Mouse (Mus musculus): Measurements from ENCODE around the gene Hdlbp.
"Not testable (repeated sequence)": the region's sequence is repeated elsewhere in the genome, so short reads cannot be mapped to it uniquely, and the experiment has no call there.

Hdlbp gene

DNA sequence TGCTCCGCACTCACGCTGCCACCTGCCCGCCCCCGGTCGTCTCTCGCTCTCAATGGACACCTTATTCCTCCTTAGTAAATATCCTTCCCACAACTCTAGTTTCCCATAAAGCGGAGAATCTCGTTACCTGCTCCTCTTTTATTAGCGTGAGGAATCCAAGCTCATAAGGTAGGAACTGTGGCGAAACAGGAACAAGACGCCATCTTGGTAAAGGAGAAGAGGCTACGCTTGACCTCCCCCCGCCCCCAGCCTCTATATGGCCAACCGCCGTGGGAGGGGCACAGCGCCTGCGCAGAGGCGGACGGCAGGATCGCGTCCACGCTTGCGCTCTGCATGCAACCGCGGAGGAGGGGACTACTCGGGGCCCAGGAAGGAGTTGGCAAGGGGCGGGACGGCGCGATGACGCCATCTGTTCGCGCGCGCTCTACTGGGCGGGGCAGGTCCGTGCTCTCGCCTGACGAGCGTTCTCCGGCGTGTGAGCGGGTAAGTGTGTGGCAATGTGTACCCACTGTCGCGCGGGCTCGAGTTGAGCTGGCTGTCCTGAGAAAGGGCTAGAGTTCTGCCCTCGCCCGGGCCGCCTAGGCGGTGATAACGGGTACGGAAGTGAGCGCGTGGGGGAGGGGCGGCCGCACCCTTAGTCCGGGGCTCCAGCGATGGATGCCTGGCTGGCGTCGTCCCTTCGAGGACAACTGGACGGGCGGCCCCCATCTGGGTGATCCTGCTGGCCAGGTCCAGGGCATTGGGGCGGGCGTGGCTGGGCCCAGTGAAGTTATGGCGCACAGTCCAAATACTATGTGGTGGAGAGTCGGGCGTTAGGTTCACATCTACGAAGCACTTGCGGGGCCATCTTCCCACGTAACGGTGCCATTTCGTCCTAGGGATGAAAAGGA lies at the start of gene Hdlbp:
Hdlbp (minus strand) TSS at position 230 of the 890 bp plus-strand sequence.
- DNase-seq (ENCODE audit: low read depth), result peak; percentile 99

DNA sequence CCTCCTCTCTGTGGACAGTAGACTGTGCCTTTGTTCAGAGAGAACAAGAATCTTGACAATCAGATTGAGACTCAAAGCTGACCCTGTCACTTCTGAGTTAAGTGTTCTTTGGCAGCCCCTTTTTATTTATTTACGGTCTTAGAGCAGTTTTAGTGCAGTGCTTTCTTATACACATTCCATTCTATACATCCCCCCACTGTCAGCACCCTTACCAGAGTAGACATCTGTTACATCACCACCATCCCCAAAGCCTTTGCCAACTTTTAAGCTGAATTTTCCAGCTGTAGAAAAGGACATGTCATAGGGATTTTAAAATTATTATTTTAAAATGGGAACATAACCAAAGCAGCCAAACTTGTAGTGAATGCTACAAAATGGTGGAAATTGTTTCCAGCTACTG lies 43.7 kb upstream of the Hdlbp start:
- DNase-seq (ENCODE audit: low read depth), result no peak

DNA sequence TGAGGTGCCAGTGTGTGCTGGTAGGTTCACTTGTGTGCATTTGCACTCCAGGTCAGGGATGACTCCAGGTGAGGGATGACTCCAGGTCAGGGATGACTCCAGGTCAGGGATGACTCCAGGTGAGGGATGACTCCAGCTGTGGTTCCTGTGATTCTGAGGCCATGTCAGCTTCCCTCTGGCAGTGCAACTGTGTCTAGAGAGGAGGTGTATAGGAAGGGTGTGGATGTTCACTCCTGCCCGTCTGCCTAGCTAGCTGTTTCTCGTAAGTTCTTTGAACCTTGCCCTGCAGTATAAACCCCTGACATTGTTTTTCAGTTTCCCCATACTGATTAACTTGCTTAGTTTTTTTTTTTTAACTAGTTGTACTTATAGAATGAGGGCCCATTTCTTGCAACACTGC lies 42.9 kb upstream of the Hdlbp start:
- DNase-seq (ENCODE audit: low read depth), result no peak

DNA sequence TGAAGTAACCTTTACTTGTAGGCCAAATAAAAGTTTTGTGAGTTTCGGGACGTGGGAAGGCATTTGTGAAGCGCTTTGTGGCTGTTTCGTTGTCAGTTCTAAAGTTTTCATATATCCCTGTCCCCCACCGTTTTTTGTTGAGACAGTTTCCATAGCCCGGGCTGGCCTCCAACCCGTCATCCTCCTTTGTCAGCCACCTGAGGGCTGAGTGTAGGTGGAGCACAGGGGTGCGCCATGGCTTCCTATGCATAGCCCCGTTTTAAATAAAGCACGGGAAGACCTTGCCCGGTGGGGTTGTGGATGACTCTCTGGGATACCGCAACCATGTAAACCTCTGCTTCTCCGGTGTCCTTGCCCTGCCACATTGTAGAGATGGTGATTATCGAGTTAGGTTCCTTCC lies 34.6 kb upstream of the Hdlbp start:
- DNase-seq (ENCODE audit: low read depth), result no peak

DNA sequence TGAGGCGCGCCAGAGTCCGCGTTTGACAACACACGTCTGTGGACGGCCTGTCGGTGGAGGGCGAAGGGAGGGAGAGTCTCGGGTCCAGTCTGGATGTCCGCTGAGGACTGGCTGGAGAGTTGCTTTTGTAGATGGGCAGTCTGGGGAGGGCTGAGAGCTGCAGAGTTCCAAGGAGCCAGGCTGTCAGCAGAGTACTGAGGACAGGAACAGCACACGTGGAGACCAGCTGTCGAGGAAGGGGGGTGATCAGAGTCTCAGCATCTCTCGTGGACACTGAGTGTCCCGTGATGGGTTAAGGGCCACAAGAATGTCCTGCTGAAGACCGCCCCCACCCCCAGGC lies 33.7 kb upstream of the Hdlbp start:
- no peak for DNase-seq (ENCODE audit: low read depth)

DNA sequence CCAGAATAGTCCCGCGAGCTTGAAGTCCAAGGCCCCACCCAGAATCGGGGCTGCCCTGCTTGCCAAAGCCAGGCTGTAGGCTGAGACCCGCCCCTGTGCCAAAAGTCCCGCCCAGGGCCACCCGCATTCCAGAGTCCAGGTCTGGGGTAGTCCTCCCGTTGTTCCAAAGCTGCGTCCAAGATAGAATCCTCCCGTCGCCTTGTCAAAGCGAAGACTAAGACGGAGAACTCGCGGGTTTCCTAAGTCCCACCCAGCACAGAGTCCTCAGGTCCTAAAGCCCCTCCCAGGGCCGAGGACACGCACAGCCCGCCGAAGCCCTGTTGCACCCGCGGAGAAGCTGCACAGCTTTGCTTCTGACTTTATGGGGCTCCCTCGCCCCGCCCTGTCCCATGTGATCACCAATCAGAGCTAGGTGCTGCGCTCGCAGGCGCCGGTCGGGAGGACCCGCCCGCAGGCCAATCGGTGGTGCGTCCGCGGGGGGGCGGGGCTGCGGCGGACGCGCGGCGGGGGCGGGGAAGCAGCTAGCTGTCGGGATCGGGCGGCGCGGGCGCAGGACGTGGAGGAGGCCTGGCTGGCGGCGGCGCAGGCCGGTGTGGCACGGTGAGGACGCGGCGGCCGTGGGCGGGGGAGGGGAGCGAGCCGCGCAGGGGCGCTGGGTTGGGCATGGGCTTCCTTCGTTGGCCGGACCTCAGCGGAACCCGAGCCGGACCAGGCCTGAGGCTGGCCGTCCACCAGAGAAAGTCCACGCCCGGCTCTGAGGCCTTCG lies 33.2 kb upstream of the Hdlbp start, which contains the start of gene Farp2:
Farp2 (plus strand) TSS at position 495 of the 766 bp plus-strand sequence.
- DNase-seq (ENCODE audit: low read depth), result peak; percentile 93

DNA sequence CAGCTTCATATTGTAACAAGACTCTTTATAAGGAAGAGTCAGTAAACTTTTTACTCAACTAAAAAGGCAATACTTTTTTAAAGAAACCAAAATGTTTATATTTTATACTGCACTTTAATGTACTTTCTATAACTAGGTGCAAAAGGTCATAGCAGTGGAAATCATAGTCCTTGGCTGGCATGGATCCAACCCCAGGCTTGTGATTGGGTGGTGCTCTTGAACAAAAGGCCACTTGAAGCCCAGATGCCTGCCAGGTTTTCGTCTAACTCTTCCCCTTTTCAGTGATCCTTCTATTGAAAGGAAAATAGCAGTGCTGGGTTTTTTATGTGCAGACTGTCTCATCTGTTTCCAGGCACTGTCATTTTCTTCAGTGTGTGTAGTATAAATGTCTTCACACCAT lies 30.0 kb upstream of the Hdlbp start:
- not testable (repeated sequence) for DNase-seq (ENCODE audit: low read depth)

DNA sequence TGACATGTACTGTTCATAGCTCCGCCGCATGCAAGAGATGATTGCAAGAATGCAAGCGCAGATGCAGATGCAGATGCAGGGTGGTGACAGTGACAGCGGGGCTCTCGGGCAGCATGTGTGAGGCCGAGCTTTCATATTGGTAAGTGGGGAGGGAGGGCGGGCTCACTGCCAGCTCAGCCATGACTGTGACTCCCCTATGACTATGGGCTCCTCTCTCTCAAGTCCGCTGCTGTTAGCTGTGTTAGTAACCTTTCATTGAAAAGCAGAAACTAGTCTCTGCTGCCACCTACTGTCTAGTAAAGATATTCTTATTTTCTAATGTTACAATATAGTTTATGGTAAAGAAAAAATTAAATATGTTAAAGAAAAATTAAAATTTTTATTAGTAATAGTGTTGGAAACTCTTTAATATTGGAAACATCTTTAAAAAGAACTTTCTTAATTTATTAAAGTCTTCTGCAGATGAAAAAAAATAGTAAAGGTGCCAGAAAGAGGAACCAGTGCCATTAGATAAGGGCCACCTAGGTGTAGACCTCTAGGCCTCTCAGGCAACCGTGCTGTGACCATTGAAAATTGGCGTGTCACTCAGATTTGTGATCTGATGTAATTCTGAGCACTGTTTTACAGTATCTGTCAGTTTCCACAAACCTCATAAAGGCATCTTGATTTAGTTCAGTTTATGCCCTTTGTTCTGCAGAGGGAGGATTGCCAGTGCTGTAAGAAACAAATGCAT lies 28.5 kb upstream of the Hdlbp start:
- peak; percentile 74 for DNase-seq (ENCODE audit: low read depth)

DNA sequence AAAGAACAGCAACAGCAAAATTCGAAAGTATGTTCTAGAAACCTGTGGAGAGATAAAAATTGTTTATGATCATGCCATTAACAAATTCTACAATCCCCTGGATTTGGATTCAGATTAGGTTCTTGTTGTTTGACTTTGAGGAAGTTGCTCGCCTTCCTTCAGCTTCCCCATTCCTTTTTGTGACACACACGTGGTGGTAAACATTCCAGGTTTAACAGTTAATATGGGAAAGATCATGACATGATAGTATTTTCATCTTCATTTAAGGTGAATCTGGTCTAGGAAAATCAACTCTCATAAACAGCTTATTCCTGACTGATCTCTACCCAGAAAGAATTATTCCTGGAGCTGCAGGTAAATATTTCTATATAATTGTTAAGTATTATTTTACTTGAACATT lies 16.7 kb upstream of the Hdlbp start:
- DNase-seq (ENCODE audit: low read depth), result no peak

DNA sequence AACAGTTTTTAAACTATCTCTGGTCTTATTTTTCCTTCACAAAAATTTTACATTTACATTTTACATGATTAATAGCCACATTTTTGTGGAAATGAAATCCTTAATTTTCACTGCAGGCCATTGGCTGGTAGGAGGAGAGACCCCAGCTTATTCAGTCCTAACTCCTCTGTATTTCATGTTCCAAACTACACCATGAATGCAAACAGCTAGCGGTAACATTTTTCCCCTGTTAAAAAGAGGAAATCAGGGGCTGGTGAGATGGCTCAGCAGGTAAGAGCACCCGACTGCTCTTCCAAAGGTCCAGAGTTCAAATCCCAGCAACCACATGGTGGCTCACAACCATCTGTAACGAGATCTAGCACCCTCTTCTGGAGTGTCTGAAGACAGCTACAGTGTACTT lies 7.7 kb upstream of the Hdlbp start:
- not testable (repeated sequence) for DNase-seq (ENCODE audit: low read depth)

DNA sequence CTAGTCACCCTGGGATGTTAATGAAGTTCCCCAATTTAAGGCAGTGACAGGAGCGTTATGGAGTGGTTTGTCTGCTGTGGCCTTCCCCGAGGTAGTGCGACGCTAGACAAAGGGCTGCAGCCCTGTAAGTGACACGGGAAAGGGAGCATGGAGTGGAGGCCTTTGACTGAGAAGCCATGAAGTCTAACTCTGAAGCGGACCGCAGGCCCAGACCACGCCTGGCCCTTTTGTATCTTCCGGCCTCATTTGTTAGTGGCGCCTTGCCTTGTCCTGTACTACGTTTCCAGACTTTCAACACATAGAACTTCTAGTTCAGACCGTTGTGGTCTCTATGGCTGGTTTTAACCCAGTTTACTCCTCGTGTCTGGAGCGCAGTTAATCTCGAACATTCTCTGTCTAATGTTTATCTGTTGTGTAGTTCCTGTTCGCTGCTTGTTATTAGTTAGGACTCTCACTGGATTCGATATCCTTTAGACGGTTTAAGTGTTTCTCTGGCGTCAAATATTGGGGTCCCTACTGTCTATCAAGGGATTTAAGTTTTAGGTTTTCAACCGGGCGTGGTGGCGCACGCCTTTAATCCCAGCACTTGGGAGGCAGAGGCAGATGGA lies 965 bp upstream of the Hdlbp start:
- DNase-seq (ENCODE audit: low read depth), result no peak

DNA sequence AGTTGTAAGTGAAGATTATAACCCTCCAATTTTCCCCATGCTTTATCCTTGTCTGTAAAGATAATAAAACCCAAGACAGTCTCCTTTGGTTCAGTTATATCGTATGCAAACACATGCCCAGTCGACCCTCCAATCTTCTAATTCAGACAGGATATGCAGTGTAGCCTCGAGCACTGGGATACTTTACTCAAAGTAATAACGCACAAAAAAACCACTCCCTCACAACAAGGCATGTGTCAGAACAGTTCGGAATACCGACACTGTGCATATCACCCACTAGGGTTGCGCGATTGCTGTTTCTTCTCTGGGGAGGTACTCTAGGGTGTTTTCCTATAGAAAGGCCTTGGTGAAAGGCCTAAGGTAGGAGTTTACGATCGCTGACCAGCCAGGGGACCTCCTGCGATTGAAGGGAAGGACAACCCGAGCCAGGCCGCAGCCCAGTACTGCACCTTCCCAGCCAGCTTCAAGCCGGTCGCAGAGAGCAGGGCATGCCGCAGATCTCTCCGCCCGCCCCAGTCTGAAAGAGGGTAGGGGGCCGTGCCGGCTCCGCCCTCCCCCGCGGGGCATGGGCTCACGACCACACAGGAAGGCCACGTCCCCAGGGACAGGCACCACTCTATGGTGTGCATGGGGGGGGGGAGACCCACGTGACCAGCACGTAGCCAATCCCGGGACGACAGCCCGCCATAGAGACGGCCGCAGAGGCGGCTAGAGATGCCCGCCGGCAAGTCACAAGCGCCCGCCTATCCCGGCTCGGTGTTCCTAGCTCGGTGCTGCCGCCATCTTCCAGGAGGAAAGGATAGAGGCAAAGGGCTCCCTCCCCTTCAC lies 643 bp downstream of the Hdlbp start:
- DNase-seq (ENCODE audit: low read depth), result no peak

DNA sequence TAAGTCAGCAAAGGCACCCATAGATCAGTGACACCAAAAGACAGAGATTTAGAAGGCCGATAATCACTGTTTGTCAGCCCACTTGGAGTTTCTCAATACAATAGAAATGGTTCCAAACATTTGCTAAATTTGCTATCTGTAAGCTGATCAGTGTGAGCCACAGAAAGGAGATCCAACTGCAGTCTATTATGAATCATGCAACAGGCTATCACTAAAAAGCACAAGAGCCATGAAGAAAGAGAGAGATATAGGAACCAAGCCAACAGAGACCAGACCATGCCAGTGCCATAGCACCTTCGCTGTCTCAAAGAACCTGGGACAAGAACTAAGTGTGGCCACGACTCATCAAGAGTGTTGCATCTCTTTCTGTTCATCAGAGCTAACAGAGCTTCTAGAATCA lies 2.9 kb downstream of the Hdlbp start:
- DNase-seq (ENCODE audit: low read depth), result no peak

DNA sequence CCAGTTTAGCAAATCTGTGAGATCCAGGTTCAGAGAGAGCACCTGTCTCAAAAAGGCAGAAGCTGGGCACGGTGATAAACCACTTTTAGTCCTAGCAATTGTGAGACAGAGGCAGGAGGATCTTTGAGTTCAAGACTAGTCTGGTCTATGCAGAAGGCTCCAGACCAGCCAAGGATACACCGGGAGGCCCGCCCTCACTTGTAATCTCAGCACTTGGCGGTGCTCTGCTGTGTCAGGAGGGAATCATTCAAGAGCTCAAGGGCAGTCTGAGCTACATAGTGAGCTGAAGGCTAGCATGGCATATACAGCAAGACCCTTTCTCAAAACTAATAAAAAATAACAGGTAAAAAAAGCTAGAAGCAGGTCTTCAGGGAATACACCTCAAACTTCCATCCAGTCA lies 10.0 kb downstream of the Hdlbp start:
- no peak for DNase-seq (ENCODE audit: low read depth)

DNA sequence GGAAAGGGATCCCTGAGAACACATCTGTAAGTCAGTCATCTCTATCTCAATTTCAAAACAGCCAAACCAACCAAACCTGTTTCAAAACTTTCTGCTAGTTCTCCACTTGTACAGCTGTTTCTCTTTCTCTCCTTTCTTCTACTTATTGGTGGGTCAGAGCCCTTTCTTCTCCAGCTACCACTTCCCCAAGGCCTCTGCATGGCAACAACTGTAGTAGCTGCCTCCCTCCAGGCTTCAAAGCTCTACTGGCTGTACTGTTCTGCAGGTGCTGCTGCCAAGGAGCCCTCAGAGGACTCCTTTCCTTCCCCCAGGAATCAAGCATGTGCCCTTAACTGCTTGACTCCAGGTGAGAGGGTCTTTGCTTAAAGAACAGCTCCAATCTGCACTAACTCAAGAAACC lies 12.9 kb downstream of the Hdlbp start:
- DNase-seq (ENCODE audit: low read depth), result no peak

DNA sequence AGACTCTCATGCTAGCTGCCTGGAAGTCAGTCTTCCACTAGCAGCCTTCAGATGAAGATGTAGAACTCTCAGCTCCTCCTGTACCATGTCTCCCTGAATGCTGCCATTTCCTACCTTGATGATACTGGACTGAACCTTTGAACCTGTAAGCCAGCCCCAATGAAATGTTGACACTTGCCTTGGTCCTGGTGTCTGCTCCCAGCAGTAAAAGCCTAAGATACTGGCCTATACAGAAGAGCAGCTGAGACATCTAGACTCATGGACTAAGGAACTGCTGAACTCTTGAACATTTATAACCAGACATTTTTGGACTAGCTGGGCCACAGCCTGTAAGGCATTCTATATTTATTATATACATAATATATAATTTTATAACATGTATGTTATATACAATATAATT lies 13.5 kb downstream of the Hdlbp start:
- no peak for DNase-seq (ENCODE audit: low read depth)

DNA sequence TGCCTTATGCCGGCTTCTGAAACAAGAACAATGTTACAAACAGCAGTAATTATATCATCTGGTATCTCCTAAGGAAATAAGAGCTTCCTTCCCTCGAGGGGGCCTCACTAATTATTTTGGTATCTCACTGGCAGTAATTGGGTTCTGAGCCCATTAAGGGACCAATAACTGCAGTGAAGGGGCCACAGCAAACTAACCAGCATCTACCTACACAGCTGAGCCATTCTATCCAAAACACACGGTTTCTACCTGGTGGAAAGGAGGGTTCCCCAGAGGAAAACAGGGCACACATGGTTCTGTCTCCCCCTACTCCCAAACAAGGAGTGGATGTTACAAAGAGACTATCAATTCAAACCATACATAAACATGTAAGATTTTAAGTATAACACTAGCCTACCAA lies 19.5 kb downstream of the Hdlbp start:
- no peak for DNase-seq (ENCODE audit: low read depth)

DNA sequence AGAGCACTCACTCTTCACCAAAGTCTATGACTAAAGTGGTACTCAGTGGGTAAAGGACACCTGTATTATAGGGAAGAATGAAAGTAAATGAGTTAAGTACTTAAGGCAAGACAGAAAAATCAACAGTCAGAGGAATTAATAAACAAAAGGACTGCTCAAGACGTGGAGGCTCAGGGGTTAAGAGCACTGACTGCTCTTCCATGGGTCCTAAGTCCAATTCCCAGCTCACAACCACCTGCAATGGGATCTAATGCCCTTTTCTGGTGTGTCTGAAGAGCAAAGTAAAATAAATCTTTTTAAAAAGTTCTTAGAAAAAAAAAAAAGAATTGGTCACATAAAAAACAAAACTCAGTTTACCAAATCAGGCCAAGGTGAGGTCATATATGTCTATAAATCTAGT lies 20.3 kb downstream of the Hdlbp start:
- no peak for DNase-seq (ENCODE audit: low read depth)

DNA sequence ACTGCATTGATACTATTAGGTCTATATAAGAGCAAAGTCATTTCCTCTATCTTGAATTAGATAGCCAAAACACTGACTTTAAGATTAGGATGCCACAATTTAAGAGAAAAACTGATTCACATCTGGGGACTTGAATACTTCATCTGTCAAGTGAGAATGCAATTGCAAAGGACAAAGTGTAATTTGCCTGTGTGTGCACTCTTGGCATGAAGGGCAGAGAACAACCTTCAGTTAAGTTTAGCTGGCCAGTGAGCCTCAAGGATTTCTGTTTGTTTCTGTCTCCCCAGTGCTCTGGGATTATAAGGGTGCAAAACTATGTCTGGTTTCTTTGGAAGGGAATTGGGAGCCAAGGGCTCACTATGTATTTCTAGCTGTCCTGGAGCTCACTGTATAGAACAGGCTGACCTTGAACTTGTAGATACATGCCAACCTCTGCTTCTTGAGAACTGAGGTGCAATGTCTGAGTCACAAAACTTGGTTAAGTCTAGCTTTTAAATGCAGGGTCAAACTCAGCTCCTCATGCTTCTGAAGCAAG lies 24.8 kb downstream of the Hdlbp start:
- no peak for DNase-seq (ENCODE audit: low read depth)

DNA sequence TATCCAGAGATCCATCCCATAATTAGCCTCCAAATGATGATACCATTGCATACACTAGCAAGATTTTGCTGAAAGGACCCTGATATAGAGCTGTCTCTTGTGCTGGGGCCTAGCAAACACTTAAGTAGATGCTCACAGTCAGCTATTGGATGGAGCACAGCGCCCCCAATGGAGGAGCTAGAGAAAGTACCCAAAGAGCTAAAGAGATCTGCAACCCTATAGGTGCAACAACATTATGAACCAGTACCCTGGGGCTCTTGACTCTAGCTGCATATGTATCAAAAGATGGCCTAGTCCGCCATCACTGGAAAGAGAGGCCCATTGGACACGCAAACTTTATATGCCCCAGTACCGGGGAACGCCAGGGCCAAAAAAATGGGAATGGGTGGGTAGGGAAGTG lies 28.5 kb downstream of the Hdlbp start:
- not testable (repeated sequence) for DNase-seq (ENCODE audit: low read depth)

DNA sequence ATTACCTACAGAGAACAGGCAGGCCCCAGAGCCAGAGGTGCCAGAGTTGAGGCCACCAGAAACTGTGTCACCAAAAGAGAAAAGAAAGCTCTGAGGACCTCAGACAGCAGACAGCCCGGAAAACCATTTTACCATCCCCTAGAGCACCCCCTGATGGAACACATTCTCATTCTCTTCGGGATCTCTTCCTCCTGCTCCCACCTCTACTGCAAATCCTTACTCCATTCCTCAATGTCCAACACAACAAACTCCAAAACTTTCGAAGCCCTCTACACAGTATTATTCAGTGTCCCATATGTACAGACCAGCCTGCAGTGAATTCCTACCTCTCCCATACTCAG lies 32.8 kb downstream of the Hdlbp start:
- no peak for DNase-seq (ENCODE audit: low read depth)
